Mouse (Mus musculus): Measurements from ENCODE around the gene Cyct. TPM values are rescaled to one million over a fixed set of nuclear protein-coding genes. Genes with fewer than 3 reads are reported as not detected.

The Cyct gene
- polyA plus RNA-seq, 1 experiment from 2014 or later, result not detected

GRCm38 (mm10) chr2:76332161-76332805 lies 28.0 kb downstream of the Cyct start:
- no peaks in the 10 kb centered on the region; the same call in 1 of the 2 replicates for H3K4me1 ChIP-seq (replicated peaks)
- no peak overlapping the region for H3K27ac ChIP-seq
- H3K4me2 ChIP-seq, result no peak overlapping the region
- ATAC-seq (ENCODE audit: insufficient number of reproducible peaks, insufficient read depth, low FRiP score, low TSS enrichment, low read depth), result no peak
- no peaks in the 10 kb centered on the region for H3K9me3 ChIP-seq
- no peak overlapping the region for H3K4me3 ChIP-seq (replicated peaks)
- WGBS, result 68% methylated on average over 11 of the region's 11 CpGs
- H3K27me3 ChIP-seq, result peaks cover 12% of the 10 kb centered on the region
- H3K36me3 ChIP-seq, result no peaks in the 10 kb centered on the region
- no peak overlapping the region for H3K9ac ChIP-seq (replicated peaks)

GRCm38 (mm10) chr2:76330081-76330480 lies 30.2 kb downstream of the Cyct start:
- Histone ChIP-seq H3K36me3 (no peaks in the 10 kb centered on the region), H3K27me3 (no peaks in the 10 kb centered on the region), H3K9me3 (no peaks in the 10 kb centered on the region), H3K9ac (replicated peaks) (no peak overlapping the region), H3K27ac (no peak overlapping the region), H3K4me1 (replicated peaks) (no peaks in the 10 kb centered on the region), H3K4me2 (no peak overlapping the region), H3K4me3 (replicated peaks) (no peak overlapping the region)
- ATAC-seq (ENCODE audit: insufficient number of reproducible peaks, insufficient read depth, low FRiP score, low TSS enrichment, low read depth), result no peak
- WGBS, result 87% methylated on average over 5 of the region's 5 CpGs

GRCm38 (mm10) chr2:76326161-76326560 lies 34.1 kb downstream of the Cyct start:
- Histone ChIP-seq H3K4me3 (replicated peaks) (no peak overlapping the region), H3K4me2 (no peak overlapping the region), H3K9ac (replicated peaks) (no peak overlapping the region), H3K27me3 (no peaks in the 10 kb centered on the region), H3K9me3 (no peaks in the 10 kb centered on the region), H3K4me1 (replicated peaks) (no peaks in the 10 kb centered on the region), H3K27ac (no peak overlapping the region), H3K36me3 (no peaks in the 10 kb centered on the region)
- no peak for ATAC-seq (ENCODE audit: insufficient number of reproducible peaks, insufficient read depth, low FRiP score, low TSS enrichment, low read depth)
- 78% methylated on average over 3 of the region's 3 CpGs for WGBS

GRCm38 (mm10) chr2:76324463-76324862 lies 35.8 kb downstream of the Cyct start:
- no peaks in the 10 kb centered on the region for H3K9me3 ChIP-seq
- ATAC-seq (ENCODE audit: insufficient number of reproducible peaks, insufficient read depth, low FRiP score, low TSS enrichment, low read depth), result no peak
- H3K9ac ChIP-seq (replicated peaks), result no peak overlapping the region
- no peaks in the 10 kb centered on the region for H3K27me3 ChIP-seq
- no peak overlapping the region for H3K4me3 ChIP-seq (replicated peaks)
- H3K4me1 ChIP-seq (replicated peaks), result no peaks in the 10 kb centered on the region
- H3K27ac ChIP-seq, result no peak overlapping the region
- H3K4me2 ChIP-seq, result no peak overlapping the region
- H3K36me3 ChIP-seq, result no peaks in the 10 kb centered on the region
- 88% methylated on average over 5 of the region's 5 CpGs for WGBS

GRCm38 (mm10) chr2:76323185-76323875 lies 36.9 kb downstream of the Cyct start:
- no peak for ATAC-seq (ENCODE audit: insufficient number of reproducible peaks, insufficient read depth, low FRiP score, low TSS enrichment, low read depth)
- no peak overlapping the region for H3K27ac ChIP-seq
- H3K36me3 ChIP-seq, result no peaks in the 10 kb centered on the region
- no peaks in the 10 kb centered on the region for H3K27me3 ChIP-seq
- no peaks in the 10 kb centered on the region for H3K4me1 ChIP-seq (replicated peaks)
- H3K4me2 ChIP-seq, result no peak overlapping the region
- no peaks in the 10 kb centered on the region for H3K9me3 ChIP-seq
- 85% methylated on average over 21 of the region's 21 CpGs for WGBS
- no peak overlapping the region for H3K4me3 ChIP-seq (replicated peaks)
- no peak overlapping the region for H3K9ac ChIP-seq (replicated peaks)

GRCm38 (mm10) chr2:76320336-76320735 lies 39.9 kb downstream of the Cyct start:
- no peak overlapping the region for H3K27ac ChIP-seq
- H3K36me3 ChIP-seq, result no peaks in the 10 kb centered on the region
- WGBS, result 85% methylated on average over 6 of the region's 6 CpGs
- H3K4me1 ChIP-seq (replicated peaks), result no peaks in the 10 kb centered on the region
- H3K4me2 ChIP-seq, result no peak overlapping the region
- no peaks in the 10 kb centered on the region for H3K27me3 ChIP-seq
- no peak overlapping the region for H3K9ac ChIP-seq (replicated peaks)
- no peak for ATAC-seq (ENCODE audit: insufficient number of reproducible peaks, insufficient read depth, low FRiP score, low TSS enrichment, low read depth)
- H3K9me3 ChIP-seq, result no peaks in the 10 kb centered on the region
- no peak overlapping the region for H3K4me3 ChIP-seq (replicated peaks)

- no peak overlapping the region for H3K9ac ChIP-seq (replicated peaks)
- H3K27me3 ChIP-seq, result no peaks in the 10 kb centered on the region
- H3K4me1 ChIP-seq (replicated peaks), result no peaks in the 10 kb centered on the region
- no peaks in the 10 kb centered on the region for H3K36me3 ChIP-seq
- 81% methylated on average over 6 of the region's 6 CpGs for WGBS
- H3K9me3 ChIP-seq, result no peaks in the 10 kb centered on the region
- H3K4me2 ChIP-seq, result no peak overlapping the region
- H3K27ac ChIP-seq, result no peak overlapping the region
- no peak for ATAC-seq (ENCODE audit: insufficient number of reproducible peaks, insufficient read depth, low FRiP score, low TSS enrichment, low read depth)
- H3K4me3 ChIP-seq (replicated peaks), result no peak overlapping the region
These were observed 41.0 kb downstream of the Cyct start for GRCm38 (mm10) chr2:76319231-76319630.

Small RNA genes lying within 50 kb of the gene (microRNA-seq; reads per million reads assigned to microRNA genes)
- not detected for gene Gm44337

Other genes starting within 250 kb of the Cyct start
- 0.13 and 0.20 TPM in 2 replicates for gene Pde11a, start 21.7 kb downstream of the Cyct start, polyA plus RNA-seq (2016; fragmentation: Nextera tagmentation; extraction: Ambion mirVana)
- 13.2 and 18.8 TPM in 2 replicates for gene Rbm45, start 9.5 kb upstream of the Cyct start, polyA plus RNA-seq (2016; fragmentation: Nextera tagmentation; extraction: Ambion mirVana)
- 16.5 and 19.9 TPM in 2 replicates for gene Osbpl6, start 46.1 kb upstream of the Cyct start, polyA plus RNA-seq (2016; fragmentation: Nextera tagmentation; extraction: Ambion mirVana)

All from limb, embryonic 12.5 days (tissue).